Mouse (Mus musculus) gastrocnemius, postnatal 4 days (tissue): ENCODE results near the gene Sell. TPM values are rescaled to one million over a fixed set of nuclear protein-coding genes. Genes with fewer than 3 reads are reported as not detected.

Experiments
- DNase-seq, 2 experiments: peaks; one replicate each; pipeline ENCODE4 v3.0.0; 2021 to 2022; ENCODE audit warnings: low spot score in 2 of 2, mixed read lengths in 2 of 2
- total RNA-seq, 2 experiments: library from RNA; stranded (reverse); gene quantifications; 2 replicates each; pipeline ENCODE4 v1.2.3; 2021

Sell gene
- total RNA-seq, 2 experiments from 2014 or later, result 0.39 to 0.56 TPM

DNA sequence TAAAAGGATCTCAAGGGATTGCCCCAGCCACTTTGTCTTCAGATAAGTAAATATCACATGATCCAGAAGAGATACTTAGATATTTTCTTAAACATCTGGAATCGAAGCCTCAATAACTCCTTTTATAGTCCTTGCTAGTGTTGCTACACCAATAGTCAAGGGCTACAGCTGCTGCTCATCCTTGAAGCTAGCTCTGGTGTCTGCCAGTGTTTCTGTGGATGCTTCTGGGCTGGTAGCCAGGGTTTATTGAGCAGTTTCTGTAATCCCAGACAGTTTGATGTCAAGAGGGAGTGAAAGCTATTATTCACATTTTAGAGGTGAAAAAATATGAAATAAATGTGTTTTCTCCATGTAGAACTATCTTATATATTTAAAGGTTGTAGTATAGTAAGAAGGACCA is 70.8 kb downstream of the Sell start:
- DNase-seq, result no peak

Other genes with a start within 250 kb of the Sell start
- 10 to 100 TPM in 1 of 2 experiments, 1 to 10 TPM in 1; 7.7 to 11.3 TPM for gene Scyl3, start 132.9 kb upstream of the Sell start, total RNA-seq
- gene BC055324, start 67.2 kb upstream of the Sell start, total RNA-seq, result 1 to 10 TPM; 4.3 to 6.0 TPM
- gene Mettl18, start 67.1 kb upstream of the Sell start, total RNA-seq, result 1 to 10 TPM; 2.7 to 3.9 TPM
- gene Sele, start 13.7 kb upstream of the Sell start, total RNA-seq, result under 1 TPM; 0.08 to 0.17 TPM
- gene Selp, start 53.3 kb downstream of the Sell start, total RNA-seq, result 1 to 10 TPM in 1 of 2 experiments, under 1 TPM in 1; 0.81 to 1.5 TPM
- under 1 TPM; 0.32 to 0.80 TPM for gene F5, start 89.9 kb downstream of the Sell start, total RNA-seq
- gene Slc19a2, start 187.1 kb downstream of the Sell start, total RNA-seq, result 1 to 10 TPM; 2.7 to 2.9 TPM
- 1 to 10 TPM; 5.6 to 5.8 TPM for gene Ccdc181, start 213.6 kb downstream of the Sell start, total RNA-seq
- gene Nme7, start 242.1 kb downstream of the Sell start, total RNA-seq, result 1 to 10 TPM; 7.7 to 8.5 TPM
- gene Blzf1, start 245.5 kb downstream of the Sell start, total RNA-seq, result 10 to 100 TPM; 24.5 to 31.2 TPM